Mouse (Mus musculus) megakaryocyte, embryonic 14.5 days (primary cell): Measurements from ENCODE around the gene Sppl2c. TPM values are rescaled to one million over a fixed set of nuclear protein-coding genes. Genes with fewer than 3 reads are reported as not detected.

ENCODE experiments used
- H3K27me3 ChIP-seq: replicated peaks from 2 replicates; pipeline ENCODE3; 2012; ENCODE audit warnings: inconsistent platforms
- H3K36me3 ChIP-seq: replicated peaks from 2 replicates; pipeline ENCODE3; 2012; ENCODE audit warnings: low read length, inconsistent platforms, mixed read lengths
- H3K4me1 ChIP-seq: 2 replicates; pipeline ENCODE4 v1.6.1; 2012; ENCODE audit warnings: inconsistent platforms
- H3K4me3 ChIP-seq: replicated peaks from 2 replicates; pipeline ENCODE3; 2012; ENCODE audit warnings: moderate library complexity, mild to moderate bottlenecking, inconsistent platforms
- H3K9me3 ChIP-seq: 2 replicates; pipeline ENCODE4 v1.6.1; 2012; ENCODE audit warnings: inconsistent platforms
- FLI1 ChIP-seq: IDR thresholded peaks from 2 replicates; pipeline ENCODE4 v1.6.1; 2012; ENCODE audit warnings: low read length, inconsistent platforms, mixed read lengths
- GATA1 ChIP-seq: IDR thresholded peaks from 3 replicates; pipeline ENCODE4 v1.6.1; 2012; ENCODE audit warnings: mixed read lengths, low read length, inconsistent platforms, borderline replicate concordance
- polyA plus RNA-seq: library from polyadenylated mRNA; stranded (reverse); fragments of >175 nt; gene quantifications from 2 replicates; pipeline ENCODE4 v1.2.3, GENCODE M21; 2012; ENCODE audit warnings: low replicate concordance; ENCODE audit not compliant: insufficient read depth

Gene Sppl2c
- polyA plus RNA-seq, 1 experiment, result not detected

GRCm38 (mm10) chr11:104221751-104222150, 35.6 kb downstream of the Sppl2c start:
- H3K27me3 ChIP-seq, result peaks cover 38% of the 10 kb centered on the region
- H3K4me1 ChIP-seq, result peaks cover 12% of the 10 kb centered on the region
- no peaks in the 10 kb centered on the region for H3K36me3 ChIP-seq
- no peak for TF ChIP-seq GATA1
- TF ChIP-seq FLI1, result no peak
- peaks cover 13% of the 10 kb centered on the region for H3K9me3 ChIP-seq
- no peak overlapping the region for H3K4me3 ChIP-seq

- Histone ChIP-seq H3K27me3 (peaks cover 43% of the 10 kb centered on the region), H3K9me3 (peaks cover 13% of the 10 kb centered on the region), H3K4me3 (no peak overlapping the region), H3K36me3 (no peaks in the 10 kb centered on the region), H3K4me1 (peaks cover 12% of the 10 kb centered on the region)
- TF ChIP-seq FLI1 (no peak), GATA1 (no peak)
Measured at GRCm38 (mm10) chr11:104223301-104223700, 37.2 kb downstream of the Sppl2c start.

GRCm38 (mm10) chr11:104229391-104229790, 43.3 kb downstream of the Sppl2c start:
- Histone ChIP-seq H3K4me3 (no peak overlapping the region), H3K27me3 (peaks cover 77% of the 10 kb centered on the region), H3K4me1 (peaks cover 41% of the 10 kb centered on the region), H3K36me3 (no peaks in the 10 kb centered on the region), H3K9me3 (peaks cover 5% of the 10 kb centered on the region)
- TF ChIP-seq GATA1 (no peak), FLI1 (no peak)

GRCm38 (mm10) chr11:104230066-104230778, 44.1 kb downstream of the Sppl2c start:
- Histone ChIP-seq H3K4me1 (peaks cover 41% of the 10 kb centered on the region), H3K4me3 (peak overlapping the region; percentile 92), H3K9me3 (no peaks in the 10 kb centered on the region), H3K36me3 (no peaks in the 10 kb centered on the region), H3K27me3 (peaks cover 82% of the 10 kb centered on the region)
- TF ChIP-seq GATA1, result no peak
- TF ChIP-seq FLI1, result no peak

DNA sequence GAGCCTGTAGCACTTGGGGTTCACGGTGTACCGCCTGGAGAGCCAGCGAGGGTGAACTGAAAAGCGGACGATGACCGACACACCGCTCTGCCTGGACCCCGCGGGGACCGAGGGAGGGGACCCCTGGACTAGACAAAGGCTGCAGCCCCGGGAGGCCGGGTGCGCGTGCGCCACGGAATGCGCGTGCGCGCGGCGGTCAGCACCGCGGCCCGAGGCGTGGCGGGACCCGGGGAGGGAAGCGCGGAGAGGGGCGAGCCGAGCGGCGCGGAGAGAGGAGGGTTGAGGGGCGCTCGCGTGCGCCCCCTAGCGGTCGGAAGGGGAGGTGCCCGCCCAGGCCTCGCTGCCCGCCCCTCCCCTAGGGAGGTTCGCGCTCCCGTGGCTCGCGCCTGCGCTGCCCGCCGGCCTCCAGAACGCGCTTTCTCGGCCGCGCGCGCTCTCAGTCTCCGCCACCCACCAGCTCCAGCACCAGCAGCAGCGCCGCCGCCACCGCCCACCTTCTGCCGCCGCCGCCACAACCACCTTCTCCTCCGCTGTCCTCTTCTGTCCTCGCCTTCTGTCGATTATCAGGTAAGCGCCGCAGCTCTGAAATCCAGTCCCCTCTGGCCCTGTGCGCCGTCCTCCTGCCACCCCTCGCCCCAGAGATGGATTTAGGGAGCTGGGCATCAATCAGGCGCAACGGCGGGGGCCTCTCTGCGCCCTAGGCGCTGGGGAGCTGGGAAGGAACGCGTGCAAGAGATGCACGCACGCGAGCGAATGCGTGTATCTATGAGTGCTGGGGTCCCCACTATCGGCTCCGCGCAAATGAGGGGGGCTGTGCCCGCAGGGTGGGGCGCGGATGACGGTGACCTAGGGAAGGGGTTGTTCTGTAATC, 45.1 kb downstream of the Sppl2c start, which contains the start of gene Mapt:
Mapt (plus strand) TSS at position 350 of the 871 bp plus-strand sequence.
- Histone ChIP-seq H3K4me3 (peak within 1 kb of the TSS; percentile 92), H3K36me3 (no peaks in the 10 kb centered on the region), H3K4me1 (peaks cover 41% of the 10 kb centered on the region), H3K27me3 (peaks cover 83% of the 10 kb centered on the region), H3K9me3 (no peaks in the 10 kb centered on the region)
- TF ChIP-seq FLI1, result no peak
- TF ChIP-seq GATA1, result no peak

DNA sequence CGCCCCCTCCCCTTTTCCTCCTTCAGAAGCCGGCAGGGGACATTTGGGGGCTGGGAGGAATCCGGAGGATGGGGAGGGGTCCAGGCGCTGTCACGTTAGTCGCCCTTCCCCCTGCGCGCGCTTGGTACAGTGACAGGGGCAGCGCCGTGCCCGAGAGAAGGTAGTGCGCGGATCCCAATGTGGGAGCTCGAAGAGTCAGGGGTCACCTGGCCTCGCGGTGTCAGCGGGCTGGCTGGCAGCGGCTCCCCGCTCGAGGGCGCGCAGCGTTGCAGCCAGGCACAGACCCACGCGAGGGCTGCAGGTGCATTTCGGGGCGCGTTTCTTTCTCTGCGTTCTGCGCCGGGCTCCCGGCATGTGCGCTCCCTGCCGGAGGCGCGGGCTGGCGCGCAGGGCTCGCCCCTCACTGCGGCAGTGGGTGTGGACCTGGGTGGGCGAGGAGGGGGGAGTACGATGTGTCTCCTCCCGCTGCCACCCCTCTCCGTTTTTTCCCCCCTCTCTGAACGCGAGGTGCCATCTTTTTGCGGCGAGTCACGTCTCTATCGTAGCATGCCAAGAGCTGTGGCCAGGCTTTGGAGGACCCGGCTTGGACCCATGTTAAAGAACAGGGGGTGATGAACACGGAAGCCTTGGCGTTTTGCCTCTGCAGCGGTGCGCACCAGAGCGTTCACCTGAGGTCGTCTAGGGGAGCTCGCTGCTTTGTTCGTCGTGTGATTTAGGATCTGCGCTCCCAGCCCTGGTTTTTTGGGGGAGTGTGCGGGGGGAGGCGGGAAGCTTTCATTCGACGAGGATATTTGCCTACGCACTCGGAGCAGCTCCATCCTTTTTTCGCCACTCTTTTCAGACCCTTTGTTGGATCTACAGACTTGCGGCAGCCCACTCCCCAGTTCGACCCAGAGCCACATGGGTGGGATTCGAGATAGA, 46.3 kb downstream of the Sppl2c start:
- peak overlapping the region; percentile 92 for H3K4me3 ChIP-seq
- H3K9me3 ChIP-seq, result no peaks in the 10 kb centered on the region
- peaks cover 45% of the 10 kb centered on the region for H3K4me1 ChIP-seq
- peaks cover 89% of the 10 kb centered on the region for H3K27me3 ChIP-seq
- no peaks in the 10 kb centered on the region for H3K36me3 ChIP-seq
- TF ChIP-seq GATA1 (no peak), FLI1 (no peak)

DNA sequence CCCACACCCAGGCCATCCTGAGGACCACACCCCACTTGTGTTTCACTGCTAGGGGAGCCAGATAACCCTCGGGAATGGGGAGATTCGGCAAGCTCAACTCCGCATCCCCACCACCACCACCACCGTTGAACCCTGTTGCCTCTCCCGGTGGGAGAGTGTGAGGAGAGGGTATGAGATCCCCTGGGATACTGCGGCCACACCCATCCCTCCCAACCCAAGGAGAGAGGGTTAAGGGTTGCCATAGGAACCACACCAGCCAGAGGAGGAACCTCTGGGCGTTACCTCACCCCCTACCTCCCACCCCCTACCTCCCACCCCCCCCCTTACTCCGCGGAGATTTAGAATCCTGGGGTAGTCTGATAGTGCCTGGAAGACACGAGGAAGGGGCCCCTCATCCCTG, 47.0 kb downstream of the Sppl2c start:
- no peak for TF ChIP-seq GATA1
- no peak for TF ChIP-seq FLI1

GRCm38 (mm10) chr11:104233574-104234206, 47.6 kb downstream of the Sppl2c start:
- TF ChIP-seq FLI1 (no peak), GATA1 (no peak)

More for the DNA sequence above, 47.0 kb downstream of the Sppl2c start:
- peaks cover 52% of the 10 kb centered on the region for H3K4me1 ChIP-seq
- no peaks in the 10 kb centered on the region for H3K36me3 ChIP-seq
- H3K27me3 ChIP-seq, result peaks cover 88% of the 10 kb centered on the region
- H3K9me3 ChIP-seq, result no peaks in the 10 kb centered on the region
- peak overlapping the region; percentile 29 for H3K4me3 ChIP-seq

GRCm38 (mm10) chr11:104234680-104235079, 48.6 kb downstream of the Sppl2c start:
- TF ChIP-seq FLI1 (no peak), GATA1 (no peak)
- peaks cover 75% of the 10 kb centered on the region for H3K27me3 ChIP-seq

More at GRCm38 (mm10) chr11:104233574-104234206, 47.6 kb downstream of the Sppl2c start:
- Histone ChIP-seq H3K4me1 (peaks cover 57% of the 10 kb centered on the region), H3K36me3 (no peaks in the 10 kb centered on the region), H3K27me3 (peaks cover 84% of the 10 kb centered on the region), H3K4me3 (peak overlapping the region; percentile 14), H3K9me3 (no peaks in the 10 kb centered on the region)

More at GRCm38 (mm10) chr11:104234680-104235079, 48.6 kb downstream of the Sppl2c start:
- Histone ChIP-seq H3K4me3 (no peak overlapping the region), H3K9me3 (no peaks in the 10 kb centered on the region), H3K36me3 (no peaks in the 10 kb centered on the region), H3K4me1 (peaks cover 57% of the 10 kb centered on the region)
